Mouse (Mus musculus): Measurements from ENCODE around the gene Npy2r. TPM values are rescaled to one million over a fixed set of nuclear protein-coding genes. Genes with fewer than 3 reads are reported as not detected.

Npy2r gene
- polyA plus RNA-seq, 1 experiment from 2014 or later = not detected

Other genes starting within 250 kb of the Npy2r start
- gene Map9, start 190.0 kb downstream of the Npy2r start, polyA plus RNA-seq (2015; fragmentation: Nextera tagmentation; extraction: Ambion mirVana) = 0.15 and 0.16 TPM in 2 replicates